Mouse (Mus musculus) testis, adult 2 months (tissue): ENCODE measurements around the gene Prkci.

Experiments used
- CTCF ChIP-seq: fragments of 200-500 bp; IDR thresholded peaks from 2 replicates; pipeline ENCODE4 v1.5.1; 2012; ENCODE audit warnings: low read depth, mild to moderate bottlenecking, inconsistent platforms, low read length, moderate library complexity; ENCODE audit not compliant: control insufficient read depth, insufficient read depth, insufficient replicate concordance
- POLR2A ChIP-seq: fragments of 200-500 bp; IDR thresholded peaks from 2 replicates; pipeline ENCODE4 v1.6.1; 2012; ENCODE audit warnings: low read depth, mild to moderate bottlenecking, inconsistent platforms, low read length, moderate library complexity; ENCODE audit not compliant: control insufficient read depth

DNA sequence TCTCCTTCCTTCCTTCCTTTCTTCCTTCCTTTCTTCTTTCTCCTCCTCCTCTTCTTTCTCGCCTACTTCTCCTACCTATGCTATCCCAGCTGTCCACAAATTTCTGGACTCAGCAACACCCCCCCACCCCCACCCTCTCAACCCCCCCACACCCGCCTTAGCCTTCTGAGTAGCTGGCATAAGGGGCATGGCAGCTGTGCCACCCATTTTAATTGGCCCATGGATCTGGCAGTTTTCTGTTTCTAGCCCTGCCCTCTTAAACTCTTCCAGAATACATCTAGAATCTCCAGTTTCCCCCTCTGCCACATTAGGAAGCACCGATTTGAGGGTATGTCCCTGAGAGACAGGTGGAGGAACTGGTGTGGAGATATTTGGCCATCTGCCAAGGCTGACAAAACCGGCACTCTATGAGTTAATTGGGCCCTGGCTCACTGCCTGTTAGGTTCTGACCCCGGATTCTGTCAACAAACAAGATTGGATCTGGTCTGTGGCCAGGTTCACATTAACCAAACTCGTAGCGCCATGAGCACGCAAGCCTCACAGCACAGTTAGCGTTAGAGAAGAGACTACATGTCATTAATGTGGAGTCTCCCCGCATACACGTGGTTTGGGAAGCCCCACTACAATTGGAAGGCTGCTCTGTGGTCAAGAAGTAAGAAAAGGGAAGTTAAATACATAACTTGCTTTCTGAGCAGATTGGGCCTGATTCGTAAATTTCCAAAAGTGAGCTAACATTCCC is 88.1 kb downstream of the Prkci start:
- TF ChIP-seq CTCF (no peak), POLR2A (no peak)
